Mouse (Mus musculus) urinary bladder, postnatal 25 days (tissue): Measurements from ENCODE around the gene L3hypdh.

ENCODE experiments used
- DNase-seq: peaks from one replicate; pipeline ENCODE4 v3.0.0; 2022; ENCODE audit warnings: low spot score

L3hypdh gene

DNA sequence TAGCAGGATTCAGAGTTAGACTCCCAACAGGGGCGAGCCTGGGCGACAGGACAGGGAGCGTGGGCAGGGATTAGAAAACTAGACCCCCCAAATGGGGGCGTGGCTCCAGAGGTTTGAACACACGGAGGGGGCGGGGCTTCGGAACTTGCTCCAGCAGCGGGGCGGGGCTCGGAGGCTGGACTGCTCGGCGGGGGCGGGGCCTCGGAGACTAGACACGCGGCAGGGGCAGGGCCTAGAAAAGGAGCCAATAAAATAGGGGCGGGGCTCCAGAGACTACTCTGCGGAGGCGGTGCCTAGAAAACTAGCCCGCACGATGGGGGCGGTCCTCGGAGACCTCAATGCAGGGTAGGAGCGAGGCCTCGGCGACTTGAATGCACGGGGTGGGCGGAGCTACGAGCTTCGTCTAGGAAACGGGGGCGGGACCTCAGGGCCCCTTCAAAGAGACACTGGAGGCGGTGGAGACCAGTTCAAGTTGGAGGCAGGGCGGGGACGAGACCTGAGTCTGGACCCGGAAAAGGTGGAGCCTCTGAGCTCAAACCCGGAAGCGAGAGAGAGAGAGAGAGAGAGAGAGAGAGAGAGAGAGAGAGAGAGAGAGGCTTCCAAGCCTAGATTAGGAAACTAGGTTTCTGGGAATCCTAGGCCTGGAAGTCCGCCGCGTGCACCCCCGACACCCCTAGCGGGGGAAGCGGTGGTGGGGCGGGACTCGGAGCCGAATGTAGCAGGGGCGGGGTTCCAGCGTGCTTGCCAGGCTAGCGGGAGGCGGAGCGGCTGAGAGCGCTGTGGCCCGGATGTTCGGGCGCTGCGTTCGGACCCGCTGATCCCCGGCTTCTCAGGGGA, at the start of gene L3hypdh, which contains the start of gene Jkamp:
Gene L3hypdh (minus strand): TSS at position 111 of the 837 bp plus-strand sequence.
Gene Jkamp (plus strand): TSS at position 261 of the 837 bp plus-strand sequence.
- peak; percentile 99 for DNase-seq

DNA sequence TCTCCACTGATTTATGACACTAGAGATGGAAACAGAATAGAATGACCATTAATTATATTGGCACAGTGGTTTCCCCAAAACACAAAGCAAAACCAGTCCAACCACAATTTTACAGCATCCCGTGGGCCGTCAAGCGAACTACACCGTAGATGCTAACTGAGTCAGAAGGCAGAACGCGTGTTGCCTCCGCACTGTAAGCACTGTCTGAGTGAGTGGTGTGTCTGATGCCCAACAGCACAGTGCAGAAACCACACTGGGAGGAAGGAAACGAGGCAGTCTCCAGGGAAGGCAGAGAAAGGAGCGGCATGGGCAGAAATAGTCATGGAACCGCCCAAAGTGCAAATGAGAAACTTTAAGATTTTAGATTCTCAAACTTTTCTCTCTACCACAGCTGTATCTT, 44.0 kb upstream of the L3hypdh start:
- DNase-seq: no peak

DNA sequence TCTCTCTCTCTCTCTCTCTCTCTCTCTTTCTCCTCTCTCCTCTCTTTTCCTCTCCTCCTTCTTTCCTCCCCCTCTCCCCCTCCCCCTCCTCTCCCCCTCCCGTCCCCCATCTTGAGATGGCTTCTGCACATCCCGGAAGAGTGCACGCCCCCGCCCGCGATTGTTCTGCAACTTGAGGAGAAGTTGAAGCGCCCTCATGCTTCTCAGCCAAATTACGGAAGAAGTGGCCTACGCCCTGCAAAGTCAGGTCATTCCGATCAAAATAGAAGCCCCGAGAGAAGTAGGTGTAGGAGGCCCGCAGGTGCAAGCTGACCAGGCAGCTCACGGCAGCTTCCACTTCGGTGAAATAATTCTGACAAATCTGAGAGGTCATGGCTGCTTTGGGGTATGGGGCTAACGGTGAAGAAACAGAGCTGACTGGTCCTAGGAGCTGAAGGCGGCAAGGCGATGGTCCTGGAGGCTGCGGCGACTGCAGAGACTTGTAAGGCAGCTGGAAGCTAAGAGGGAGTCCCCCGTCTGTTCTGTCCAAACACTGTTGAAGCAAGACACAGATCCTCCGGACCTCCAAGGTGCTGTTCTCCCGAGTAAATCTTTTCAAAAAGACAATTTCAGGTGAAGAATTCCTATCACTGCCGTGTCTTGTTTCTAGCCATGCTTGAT, 30.6 kb upstream of the L3hypdh start:
- DNase-seq: no peak

DNA sequence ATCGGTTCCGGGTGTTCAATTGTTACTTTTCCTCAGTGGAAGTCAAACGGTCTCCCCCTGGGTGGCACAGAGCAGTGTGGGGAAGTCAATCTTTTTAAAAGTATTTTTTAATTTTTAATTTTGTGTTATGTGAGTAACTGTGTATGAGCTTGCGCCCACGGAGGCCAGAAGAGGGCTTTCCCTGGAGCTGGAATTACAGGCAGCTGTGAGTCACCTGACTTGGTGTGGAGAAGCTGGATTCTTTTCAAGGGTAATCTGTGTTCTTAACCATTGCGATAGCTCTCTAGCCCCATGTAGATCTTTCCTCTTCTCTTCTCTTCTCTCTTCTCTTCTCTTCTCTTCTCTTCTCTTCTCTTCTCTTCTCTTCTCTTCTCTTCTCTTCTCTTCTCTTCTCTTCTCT, 29.9 kb upstream of the L3hypdh start:
- DNase-seq: no peak

DNA sequence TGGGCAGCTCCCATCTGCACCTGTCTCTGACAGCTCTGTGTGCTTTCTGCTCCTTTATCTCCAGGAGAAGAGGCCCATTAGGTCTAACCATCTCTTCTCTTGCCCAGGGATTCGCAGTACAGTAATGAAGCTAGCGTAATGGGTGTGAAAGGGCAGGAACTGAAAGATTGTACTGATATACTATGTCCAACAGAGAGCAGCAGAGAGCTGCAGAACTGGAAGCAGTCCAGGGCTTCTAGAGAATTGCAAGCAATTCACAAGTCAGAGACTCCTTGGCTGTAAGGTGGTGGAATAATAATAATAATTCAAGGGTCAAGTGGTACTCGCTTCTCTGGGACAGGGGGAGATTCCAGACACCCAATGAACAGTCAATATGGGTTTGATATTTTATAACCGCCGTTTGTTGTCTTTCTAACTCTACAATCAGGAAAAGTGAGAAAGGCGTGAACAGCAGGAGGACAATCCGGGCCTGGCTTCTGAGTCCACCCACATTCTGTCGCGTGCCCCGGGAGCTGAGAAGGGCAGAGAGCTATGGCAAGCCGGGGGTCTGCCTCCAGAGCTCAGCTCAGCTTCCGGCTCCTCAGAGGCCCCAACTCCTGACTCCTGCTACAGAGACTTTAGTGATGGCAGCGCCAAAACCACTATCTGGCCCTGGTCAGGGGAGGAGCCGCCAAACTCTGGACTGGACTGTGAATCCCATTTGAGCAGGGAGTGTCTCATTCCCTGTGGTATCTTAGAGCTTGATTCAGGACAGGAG, 19.5 kb upstream of the L3hypdh start:
- DNase-seq: peak; percentile 52

DNA sequence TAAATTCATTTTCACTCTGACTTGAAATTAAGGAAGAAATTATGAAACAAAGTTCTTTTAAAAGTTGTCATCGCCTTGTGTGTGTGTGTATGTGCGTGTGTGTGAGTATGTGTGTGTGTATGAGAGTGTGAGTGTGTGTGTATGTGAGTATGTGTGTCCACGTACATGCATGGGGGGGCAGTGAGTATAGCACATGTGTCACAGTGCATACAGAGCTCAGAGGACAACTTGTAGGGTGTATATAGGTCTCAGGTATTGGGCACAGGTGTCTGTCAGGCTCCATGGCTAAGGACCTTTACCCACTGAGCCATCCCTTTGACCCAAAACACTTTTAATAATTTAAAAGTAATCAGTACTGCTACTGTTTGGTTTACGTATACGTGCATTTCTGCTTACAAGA, 18.8 kb upstream of the L3hypdh start:
- DNase-seq: no peak

DNA sequence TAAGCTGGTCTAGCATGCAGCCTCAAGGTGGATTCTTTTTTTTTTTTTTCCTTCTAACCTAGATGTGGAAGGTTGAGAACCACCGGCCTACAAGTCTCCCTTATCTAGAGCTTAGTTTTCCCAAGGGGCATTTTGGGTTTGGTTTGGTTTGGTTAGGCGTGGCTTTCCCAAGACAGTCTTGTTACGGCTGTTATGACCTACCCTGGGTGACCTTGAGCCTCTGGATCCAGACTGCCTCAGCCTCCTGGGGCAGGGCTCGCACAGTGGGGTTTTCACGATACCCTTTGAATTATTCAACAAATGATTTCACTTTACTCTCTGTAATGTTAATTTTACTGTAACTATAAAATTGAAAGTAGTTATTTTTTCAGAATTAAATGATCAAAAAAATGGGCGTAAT, 17.5 kb upstream of the L3hypdh start:
- no peak for DNase-seq

DNA sequence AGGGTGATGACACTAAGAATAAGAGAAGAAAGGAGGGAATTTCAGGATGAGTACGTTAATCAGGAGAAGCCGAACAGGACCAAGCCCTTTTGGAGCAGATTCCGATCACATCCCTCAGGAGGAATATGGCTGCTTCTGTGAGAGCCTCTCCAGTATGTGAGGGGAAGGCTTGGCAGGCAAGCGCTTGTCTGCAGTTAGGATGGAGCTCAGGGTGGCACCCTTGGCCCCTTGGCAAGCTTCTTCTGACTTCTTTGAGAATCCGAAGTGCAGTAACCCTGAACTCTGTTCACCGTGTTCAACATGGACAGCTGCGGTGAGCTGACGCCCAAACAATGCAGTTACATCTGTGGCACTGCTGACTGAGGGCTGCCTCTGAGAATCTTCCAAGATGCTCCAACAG, 11.7 kb upstream of the L3hypdh start:
- DNase-seq: no peak

DNA sequence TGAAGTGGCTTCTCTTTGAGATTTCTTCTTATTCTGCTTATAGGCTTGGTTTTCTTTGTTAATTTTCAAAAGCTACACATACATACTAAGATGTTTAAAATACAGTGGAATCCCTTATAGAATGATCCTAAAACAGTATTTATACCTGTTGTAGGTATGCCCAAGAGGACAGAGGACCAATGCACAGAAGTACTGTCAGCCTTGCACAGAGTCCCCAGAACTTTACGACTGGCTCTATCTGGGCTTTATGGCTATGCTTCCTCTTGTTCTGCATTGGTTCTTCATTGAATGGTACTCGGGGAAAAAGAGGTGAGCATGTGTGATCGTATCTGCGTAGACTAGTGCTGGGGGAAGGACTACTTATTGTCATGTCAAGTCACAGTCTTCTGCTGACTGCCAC, 4.6 kb upstream of the L3hypdh start:
- DNase-seq: no peak

DNA sequence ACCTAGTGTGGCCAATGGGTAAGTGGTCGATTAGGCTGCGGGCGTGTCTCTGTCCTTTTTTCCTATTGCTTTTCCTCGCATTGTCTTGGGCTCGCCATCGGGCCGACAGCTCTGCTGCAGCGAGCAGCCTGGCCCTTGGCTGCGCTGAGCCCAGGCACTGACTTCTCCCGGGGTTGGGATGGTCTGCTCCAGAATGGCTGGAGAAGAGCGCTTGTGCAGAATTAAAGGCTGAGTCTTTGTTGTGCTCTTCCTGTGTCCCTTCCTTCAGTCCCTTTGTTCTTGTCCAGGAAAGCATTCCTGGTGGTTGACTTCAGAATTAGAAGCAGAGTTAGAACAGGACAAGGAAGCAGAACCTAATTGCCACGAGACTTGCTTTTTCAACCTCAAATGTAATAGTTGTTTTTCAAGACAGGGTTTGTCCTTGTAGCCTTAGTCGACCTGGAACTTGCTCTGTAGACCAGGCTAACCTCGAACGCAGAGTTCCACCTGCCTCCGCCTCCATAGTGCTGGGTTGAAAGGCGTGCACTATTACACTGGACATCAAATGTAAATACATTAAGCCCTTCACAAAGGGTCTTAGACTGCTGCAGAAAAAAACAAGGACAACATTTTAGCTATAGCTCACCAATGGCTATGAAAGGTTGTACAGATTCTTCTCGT, 1.1 kb upstream of the L3hypdh start:
- DNase-seq: no peak

DNA sequence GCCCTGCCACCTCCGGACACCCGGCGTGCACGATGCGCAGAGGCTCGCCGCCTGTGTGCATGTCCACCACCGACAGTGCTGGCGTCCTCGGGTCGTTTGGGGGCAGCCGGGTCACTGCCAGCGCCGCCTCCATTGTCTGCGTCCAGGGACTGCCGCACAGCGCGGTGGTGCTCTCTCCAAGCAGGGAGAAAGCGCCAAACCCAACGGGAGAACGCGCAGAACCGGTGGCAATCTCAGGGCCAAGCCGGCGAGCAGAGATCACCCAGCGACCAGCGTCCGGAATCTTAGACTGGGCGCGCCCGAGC, 263 bp downstream of the L3hypdh start:
- DNase-seq: no peak

DNA sequence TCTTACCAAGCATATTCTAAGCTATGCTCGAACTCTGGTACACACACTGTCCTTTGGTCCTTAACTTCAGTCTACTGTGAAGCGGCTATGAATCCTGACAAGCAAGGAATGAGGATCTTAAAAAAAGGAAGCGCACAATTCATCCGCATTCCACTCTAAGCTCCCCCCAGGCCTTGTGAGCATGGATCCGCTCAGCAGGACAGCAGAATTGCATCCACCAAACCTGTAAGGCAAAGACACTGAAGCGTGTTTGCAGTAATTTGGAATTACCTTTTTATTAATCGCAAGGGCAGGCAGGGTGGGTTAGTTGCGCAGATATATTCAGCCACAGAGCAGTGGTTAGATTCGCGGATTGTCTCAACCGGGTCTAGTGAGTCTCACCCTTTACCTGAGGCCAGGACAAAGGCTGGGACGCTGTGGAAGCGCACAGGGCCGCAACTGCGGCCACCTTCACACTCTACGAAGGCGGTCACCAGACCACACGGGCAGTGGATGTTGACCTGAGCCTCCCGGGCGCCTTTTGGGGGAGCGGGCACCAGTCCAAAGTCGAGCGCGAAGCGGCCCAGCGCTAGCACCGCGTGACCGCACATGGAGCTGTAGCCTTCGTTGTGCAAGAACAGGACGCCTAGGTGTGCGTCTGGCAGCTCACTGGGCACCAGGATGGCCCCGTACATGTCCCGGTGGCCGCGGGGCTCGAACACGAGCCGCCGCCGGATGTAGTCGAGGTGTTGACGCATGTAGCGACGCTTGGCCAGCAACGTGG, 797 bp downstream of the L3hypdh start:
- DNase-seq: peak; percentile 47

DNA sequence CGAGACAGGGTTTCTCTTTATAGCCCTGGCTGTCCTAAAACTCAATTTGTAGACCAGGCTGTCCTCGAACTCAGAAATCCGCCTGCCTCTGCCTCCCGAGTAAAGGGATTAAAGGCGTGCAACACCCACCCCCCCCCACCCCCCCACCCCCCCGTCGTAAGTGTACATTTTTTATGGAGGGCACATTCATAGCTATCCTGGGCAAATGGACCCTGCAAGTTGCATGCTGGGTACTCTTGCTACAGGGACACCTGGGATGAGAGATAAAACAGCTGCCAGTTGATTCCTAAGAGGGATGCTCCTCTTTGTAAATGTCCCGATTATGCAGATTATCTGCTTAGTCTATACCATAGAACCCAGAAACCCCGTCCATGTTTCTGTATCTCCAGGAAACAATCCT, 2.0 kb downstream of the L3hypdh start:
- DNase-seq: no peak

DNA sequence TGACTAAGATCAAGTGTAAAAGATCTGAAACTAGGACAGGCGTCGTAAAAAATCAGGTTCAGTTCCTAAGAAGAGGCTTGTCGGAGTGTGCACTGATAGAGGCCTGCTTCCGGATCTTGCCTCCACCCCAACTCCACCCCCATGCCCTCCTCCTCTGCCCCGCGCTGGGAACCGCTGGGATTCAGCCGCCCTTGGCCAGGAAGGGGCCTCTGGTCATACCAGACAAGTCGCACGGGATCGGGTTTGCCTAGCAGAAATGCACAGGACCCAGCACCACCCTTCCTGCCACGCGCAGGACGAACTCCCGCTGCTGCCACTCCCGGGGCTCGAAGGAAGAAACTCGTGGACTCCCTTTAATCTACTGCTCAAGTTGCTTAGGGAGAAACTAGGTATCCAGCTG, 2.9 kb downstream of the L3hypdh start:
- DNase-seq: peak; percentile 27

DNA sequence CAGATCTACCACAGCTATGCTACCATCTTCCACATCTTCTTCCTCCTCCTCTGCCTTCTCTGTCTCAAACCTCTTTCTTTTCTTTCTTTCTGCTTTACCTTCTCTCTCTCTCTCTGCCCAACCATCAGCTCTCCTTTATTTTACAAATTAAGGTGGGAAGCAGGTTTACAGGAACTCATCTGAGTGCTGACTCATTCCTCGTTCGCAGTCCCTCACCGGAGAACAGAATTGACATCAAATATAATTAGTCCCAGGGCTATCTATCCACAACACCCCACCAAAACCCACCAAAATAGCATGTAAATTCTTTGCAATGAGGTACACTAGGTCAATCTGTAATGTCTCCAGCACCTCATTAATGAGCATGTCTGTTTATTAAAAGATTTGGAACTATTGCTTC, 3.3 kb downstream of the L3hypdh start:
- DNase-seq: no peak

DNA sequence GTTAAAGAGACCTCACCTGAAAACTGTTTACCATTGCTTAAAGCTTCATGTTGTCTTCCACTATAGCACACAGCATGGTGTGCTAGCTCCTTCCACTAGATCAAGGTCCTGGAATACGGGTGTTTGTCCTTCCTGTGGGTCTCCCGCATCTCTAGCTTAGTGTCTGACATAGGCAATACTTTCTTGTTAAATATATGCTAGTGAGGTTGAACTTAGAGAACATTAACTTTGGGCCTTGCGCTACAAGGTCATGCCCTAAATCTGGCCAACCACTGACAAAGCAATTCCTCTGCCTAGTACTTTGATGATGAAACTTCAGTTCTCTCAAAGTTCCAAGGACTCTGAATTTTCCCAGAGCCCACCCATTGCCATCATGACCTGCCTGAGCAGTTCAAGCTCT, 7.0 kb downstream of the L3hypdh start:
- DNase-seq: no peak

DNA sequence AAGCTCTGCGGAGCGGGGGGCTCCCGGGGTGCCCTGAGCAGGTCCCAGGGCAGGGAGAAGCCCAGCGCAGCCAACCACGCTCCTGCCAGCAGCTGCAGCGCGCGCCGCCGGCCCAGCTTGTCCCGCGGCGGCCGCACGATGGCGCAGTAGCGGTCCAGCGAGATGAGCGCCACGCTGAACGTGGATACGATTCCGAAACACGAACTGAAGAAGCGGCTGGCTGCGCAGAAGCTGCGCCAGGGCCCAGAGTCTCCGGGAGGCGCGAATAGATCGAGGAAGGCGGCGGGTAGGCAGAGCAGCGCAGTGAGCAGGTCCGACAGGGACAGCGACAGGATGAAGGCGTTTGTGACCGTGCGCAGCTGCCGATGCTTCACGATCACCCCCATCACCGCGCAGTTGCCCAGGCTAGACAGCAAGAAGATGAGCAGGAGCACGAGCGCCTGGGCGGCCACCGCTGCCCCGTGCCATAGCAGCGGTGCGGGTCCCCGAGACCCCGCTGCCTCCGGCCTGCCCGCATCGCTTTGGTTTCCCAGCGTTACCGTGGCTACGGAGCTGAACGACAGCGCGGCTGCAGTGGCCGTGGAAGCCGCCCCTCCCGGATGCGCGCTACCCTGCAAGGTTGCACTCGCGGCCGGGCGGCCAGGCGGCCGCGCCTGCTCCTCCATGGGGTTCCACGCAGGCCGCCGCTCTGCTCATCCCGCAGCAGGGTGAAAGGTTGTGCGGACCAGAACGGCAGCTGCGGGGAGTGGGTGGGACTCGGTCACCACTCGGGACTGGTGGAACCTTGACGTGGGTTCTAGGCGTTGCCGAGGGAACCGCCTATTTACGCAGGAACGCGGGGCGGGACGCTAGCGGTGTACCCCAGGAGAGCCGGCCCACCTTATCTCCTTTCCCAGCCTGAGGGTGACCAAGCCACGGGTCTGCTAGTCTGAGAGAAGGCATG, 14.6 kb downstream of the L3hypdh start, which contains the start of gene Gpr135:
Gene Gpr135 (minus strand): TSS at position 799 of the 943 bp plus-strand sequence.
- peak; percentile 81 for DNase-seq

DNA sequence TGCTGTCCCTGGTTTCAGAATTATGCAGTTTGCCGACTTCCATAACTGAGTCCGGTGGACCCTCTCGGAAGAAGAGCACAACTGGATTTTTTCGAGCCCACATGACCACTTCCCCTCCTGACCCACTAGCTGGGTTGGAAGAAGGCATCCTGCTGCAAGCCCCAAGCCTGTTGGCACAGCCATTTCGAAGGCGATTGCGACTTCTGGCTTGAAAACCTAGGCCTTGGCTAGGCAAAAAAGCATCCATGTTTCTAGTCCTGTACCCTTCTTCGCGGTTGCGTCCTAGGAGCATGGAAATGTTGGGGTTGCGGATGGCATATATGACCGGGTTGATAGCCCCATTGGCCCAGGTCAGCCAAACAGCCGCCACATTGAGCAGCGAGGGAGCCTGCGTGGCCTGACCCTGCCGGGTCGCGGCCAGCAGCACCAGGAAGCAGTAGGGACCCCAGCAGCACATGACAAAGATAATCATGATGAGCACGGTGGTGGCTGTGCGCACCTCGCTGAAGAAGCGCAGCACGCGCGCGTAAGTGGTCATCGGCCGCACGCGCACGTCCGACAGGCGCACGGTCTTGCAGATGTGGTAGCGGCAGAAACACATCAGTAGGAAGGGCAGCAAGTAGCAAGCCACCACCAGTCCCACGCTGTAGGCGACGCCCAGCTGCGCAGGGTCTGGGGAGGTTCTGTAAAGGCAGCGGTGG, 15.5 kb downstream of the L3hypdh start:
- no peak for DNase-seq

DNA sequence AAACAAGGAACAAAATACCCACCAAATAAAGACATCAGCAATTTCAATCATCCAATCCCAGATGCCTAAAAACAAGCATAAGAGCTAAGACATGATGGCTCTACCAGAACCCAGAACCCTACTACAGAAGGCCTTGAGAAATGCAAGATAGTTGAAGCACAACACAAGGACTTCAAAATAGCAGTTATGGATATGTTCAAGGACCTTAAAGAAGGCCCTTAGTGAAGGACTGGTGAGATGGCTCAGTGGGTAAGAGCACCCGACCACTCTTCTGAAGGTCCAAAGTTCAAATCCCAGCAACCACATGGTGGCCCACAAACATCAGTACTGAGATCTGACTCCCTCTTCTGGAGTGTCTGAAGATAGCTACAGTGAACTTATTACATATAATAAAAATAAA, 27.5 kb downstream of the L3hypdh start:
- no peak for DNase-seq

DNA sequence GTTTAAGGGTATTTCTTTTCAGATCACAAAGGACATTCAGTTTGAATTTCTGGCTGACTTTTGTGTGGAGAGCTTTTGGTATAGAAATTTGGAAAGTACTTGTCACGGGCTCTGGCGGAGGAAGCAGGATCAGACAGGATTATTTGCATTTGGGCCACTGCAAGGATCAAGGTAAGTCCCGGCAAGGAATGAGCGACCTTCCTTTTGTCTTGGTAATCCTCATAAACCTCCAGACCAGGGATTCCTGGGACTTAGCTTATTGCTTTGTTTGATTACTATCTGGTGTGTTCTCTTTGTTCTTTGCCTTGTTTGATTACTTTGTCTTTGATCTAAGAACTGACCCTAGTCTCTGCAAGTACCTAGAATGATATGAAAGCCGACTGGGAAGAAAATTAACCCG, 31.4 kb downstream of the L3hypdh start:
- DNase-seq: no peak
